Mouse (Mus musculus): ENCODE data around the gene Rab42.

DNA sequence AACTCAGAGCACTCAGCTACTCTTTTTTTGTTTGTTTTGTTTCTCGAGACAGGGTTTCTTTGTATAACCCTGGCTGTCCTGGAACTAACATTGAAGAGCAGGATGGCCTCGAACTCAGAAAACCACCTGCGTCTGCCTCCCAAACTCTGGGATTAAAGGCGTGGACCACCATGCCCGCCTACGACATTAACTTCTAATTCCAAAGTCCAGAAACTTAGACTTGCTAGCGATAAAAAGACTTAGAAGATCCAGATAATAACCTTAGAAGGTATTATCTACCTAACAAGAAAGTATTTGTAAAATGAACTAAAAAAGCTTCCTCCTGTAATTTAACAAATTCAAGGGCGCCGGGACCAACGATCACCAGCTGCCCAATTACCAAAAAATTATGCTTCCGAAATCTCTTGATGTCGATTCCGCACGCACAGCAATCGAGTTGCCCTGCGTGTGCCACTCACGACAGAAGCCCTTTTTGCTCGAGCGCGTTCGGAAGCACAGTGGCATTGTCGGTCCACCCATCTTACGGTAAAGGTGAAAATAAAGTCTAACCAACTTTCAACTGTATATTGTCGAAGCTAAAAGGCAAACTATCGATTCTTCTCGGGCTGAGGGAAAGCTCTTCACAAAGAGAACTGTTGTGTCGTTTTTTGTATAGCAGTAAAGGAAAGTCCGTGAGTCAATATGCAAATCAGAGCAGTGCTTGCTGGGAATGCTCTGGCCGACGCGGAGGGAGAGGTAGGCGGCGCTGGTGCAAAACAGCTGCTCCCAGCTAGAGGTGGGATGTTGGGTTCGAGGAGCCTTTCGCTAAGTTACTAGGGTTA lies 33.2 kb downstream of the Rab42 start:
- peak; percentile 100 for TF ChIP-seq POLR2A (IDR thresholded peaks at IDR 0.05; ENCODE audit: low read depth, low read length)
- peak; percentile 48 for TF ChIP-seq CTCF (conservative IDR thresholded peaks at IDR 0.05; ENCODE audit: insufficient read depth, insufficient read length, low read depth, low read length)
